Mouse (Mus musculus) spleen, adult 2 months (tissue): ENCODE results near the gene Aplp1.

Source experiments
- CTCF ChIP-seq: fragments of 200-500 bp; IDR thresholded peaks from 2 replicates; pipeline ENCODE4 v1.5.1; 2011; ENCODE audit warnings: mild to moderate bottlenecking, inconsistent platforms; ENCODE audit not compliant: insufficient read depth, insufficient read length, insufficient replicate concordance; ENCODE audit errors: extremely low read depth
- POLR2A ChIP-seq: fragments of 200-500 bp; IDR thresholded peaks from 2 replicates; pipeline ENCODE4 v1.6.1; 2011; ENCODE audit warnings: low read depth, low read length, inconsistent platforms

GRCm38 (mm10) chr7:30436879-30437278 is 8.5 kb downstream of the Aplp1 start:
- TF ChIP-seq POLR2A (no peak), CTCF (no peak)
